Mouse (Mus musculus): ENCODE data around the gene Artn. TPM values are rescaled to one million over a fixed set of nuclear protein-coding genes. Genes with fewer than 3 reads are reported as not detected.

Artn gene
- polyA plus RNA-seq, 1 experiment from 2014 or later, result 2.4 TPM

GRCm38 (mm10) chr4:117886644-117887043 is 42.9 kb downstream of the Artn start:
- H3K27me3 ChIP-seq, result no peaks in the 10 kb centered on the region
- H3K4me1 ChIP-seq, result peaks cover 34% of the 10 kb centered on the region
- peaks cover 30% of the 10 kb centered on the region for H3K36me3 ChIP-seq
- peak overlapping the region; percentile 96 for H3K4me2 ChIP-seq (replicated peaks)
- H3K9me3 ChIP-seq, result no peaks in the 10 kb centered on the region
- H3K9ac ChIP-seq, result peak overlapping the region; percentile 80
- no peak for ATAC-seq (ENCODE audit: insufficient number of reproducible peaks, insufficient read depth, low FRiP score, low TSS enrichment)
- H3K4me3 ChIP-seq, result peak overlapping the region; percentile 90
- 5% methylated on average over 15 of the region's 24 CpGs for WGBS
- H3K27ac ChIP-seq, result no peak overlapping the region

- ATAC-seq (ENCODE audit: insufficient number of reproducible peaks, insufficient read depth, low FRiP score, low TSS enrichment), result no peak
- Histone ChIP-seq H3K4me1 (peaks cover 29% of the 10 kb centered on the region), H3K4me2 (replicated peaks) (peak overlapping the region; percentile 96), H3K27me3 (no peaks in the 10 kb centered on the region), H3K4me3 (peak overlapping the region; percentile 90), H3K27ac (no peak overlapping the region), H3K36me3 (peaks cover 30% of the 10 kb centered on the region), H3K9ac (peak overlapping the region; percentile 80; the same call in 1 of the 2 replicates), H3K9me3 (no peaks in the 10 kb centered on the region)
- 81% methylated on average over 9 of the region's 9 CpGs for WGBS
These were observed 43.6 kb downstream of the Artn start for GRCm38 (mm10) chr4:117885994-117886393.

GRCm38 (mm10) chr4:117885093-117885492 is 44.5 kb downstream of the Artn start:
- H3K4me1 ChIP-seq, result peaks cover 27% of the 10 kb centered on the region
- no peak for ATAC-seq (ENCODE audit: insufficient number of reproducible peaks, insufficient read depth, low FRiP score, low TSS enrichment)
- peaks cover 26% of the 10 kb centered on the region for H3K36me3 ChIP-seq
- no peak overlapping the region for H3K9ac ChIP-seq
- 95% methylated on average over 10 of the region's 10 CpGs for WGBS
- no peak overlapping the region for H3K27ac ChIP-seq
- no peaks in the 10 kb centered on the region for H3K9me3 ChIP-seq
- no peak overlapping the region for H3K4me3 ChIP-seq
- no peak overlapping the region for H3K4me2 ChIP-seq (replicated peaks)
- no peaks in the 10 kb centered on the region for H3K27me3 ChIP-seq

GRCm38 (mm10) chr4:117884146-117884545 is 45.4 kb downstream of the Artn start:
- H3K4me1 ChIP-seq, result peaks cover 27% of the 10 kb centered on the region
- peaks cover 24% of the 10 kb centered on the region for H3K36me3 ChIP-seq
- no peak overlapping the region for H3K27ac ChIP-seq
- ATAC-seq (ENCODE audit: insufficient number of reproducible peaks, insufficient read depth, low FRiP score, low TSS enrichment), result no peak
- peak overlapping the region; percentile 81; the same call in 1 of the 2 replicates for H3K4me3 ChIP-seq
- no peaks in the 10 kb centered on the region for H3K27me3 ChIP-seq
- WGBS, result 90% methylated on average over 1 of the region's 1 CpGs
- peak overlapping the region; percentile 76 for H3K4me2 ChIP-seq (replicated peaks)
- H3K9me3 ChIP-seq, result no peaks in the 10 kb centered on the region
- H3K9ac ChIP-seq, result no peak overlapping the region

- ATAC-seq (ENCODE audit: insufficient number of reproducible peaks, insufficient read depth, low FRiP score, low TSS enrichment), result peak; percentile 44
- peak within 1 kb of the TSS; percentile 81 for H3K27ac ChIP-seq
- under 1% methylated on average over 85 of the region's 103 CpGs for WGBS
These were observed 46.6 kb downstream of the Artn start, which contains the start of gene B4galt2 for GRCm38 (mm10) chr4:117882701-117883691. TSS of gene B4galt2 (minus strand) at chr4:117883487.

GRCm38 (mm10) chr4:117878703-117879102 is 50.9 kb downstream of the Artn start:
- ATAC-seq (ENCODE audit: insufficient number of reproducible peaks, insufficient read depth, low FRiP score, low TSS enrichment), result no peak
- Histone ChIP-seq H3K4me3 (no peak overlapping the region), H3K36me3 (peaks cover 44% of the 10 kb centered on the region), H3K4me2 (replicated peaks) (no peak overlapping the region), H3K9ac (no peak overlapping the region), H3K27ac (no peak overlapping the region), H3K9me3 (no peaks in the 10 kb centered on the region), H3K27me3 (no peaks in the 10 kb centered on the region), H3K4me1 (peaks cover 7% of the 10 kb centered on the region)
- 76% methylated on average over 5 of the region's 5 CpGs for WGBS

More at GRCm38 (mm10) chr4:117882701-117883691, 46.6 kb downstream of the Artn start, which contains the start of gene B4galt2:
- Histone ChIP-seq H3K36me3 (peaks cover 29% of the 10 kb centered on the region), H3K27me3 (no peaks in the 10 kb centered on the region), H3K4me1 (peaks cover 27% of the 10 kb centered on the region), H3K9me3 (no peaks in the 10 kb centered on the region), H3K4me2 (replicated peaks) (peak within 1 kb of the TSS; percentile 76), H3K4me3 (peak within 1 kb of the TSS; percentile 81), H3K9ac (peak within 1 kb of the TSS; percentile 88)

- H3K36me3 ChIP-seq, result peaks cover 48% of the 10 kb centered on the region
- H3K4me2 ChIP-seq (replicated peaks), result no peak overlapping the region
- WGBS, result 82% methylated on average over 10 of the region's 10 CpGs
- H3K27me3 ChIP-seq, result no peaks in the 10 kb centered on the region
- H3K4me1 ChIP-seq, result peaks cover 6% of the 10 kb centered on the region
- H3K27ac ChIP-seq, result no peak overlapping the region
- no peak for ATAC-seq (ENCODE audit: insufficient number of reproducible peaks, insufficient read depth, low FRiP score, low TSS enrichment)
- H3K9me3 ChIP-seq, result no peaks in the 10 kb centered on the region
- H3K9ac ChIP-seq, result no peak overlapping the region
- H3K4me3 ChIP-seq, result no peak overlapping the region
These were observed 51.3 kb downstream of the Artn start for GRCm38 (mm10) chr4:117878301-117878700.

Other genes with a start within 250 kb of the Artn start
- gene Dmap1, start 247.5 kb downstream of the Artn start, polyA plus RNA-seq (2016; fragmentation: Nextera tagmentation; extraction: Ambion mirVana), result 81.0 and 82.6 TPM in 2 replicates
- gene Gm12845, start 205.4 kb downstream of the Artn start, polyA plus RNA-seq (2016; fragmentation: Nextera tagmentation; extraction: Ambion mirVana), result not detected in 2 replicates
- gene Klf17, start 164.1 kb downstream of the Artn start, polyA plus RNA-seq (2016; fragmentation: Nextera tagmentation; extraction: Ambion mirVana), result not detected in 2 replicates
- 14.3 and 16.0 TPM in 2 replicates for gene Slc6a9, start 95.3 kb downstream of the Artn start, polyA plus RNA-seq (2016; fragmentation: Nextera tagmentation; extraction: Ambion mirVana)
- gene Ccdc24, start 57.2 kb downstream of the Artn start, polyA plus RNA-seq (2016; fragmentation: Nextera tagmentation; extraction: Ambion mirVana), result 1.8 and 2.3 TPM in 2 replicates
- gene B4galt2, start 46.3 kb downstream of the Artn start, polyA plus RNA-seq (2016; fragmentation: Nextera tagmentation; extraction: Ambion mirVana), result 42.8 and 43.1 TPM in 2 replicates
- 181 and 194 TPM in 2 replicates for gene Atp6v0b, start 42.4 kb downstream of the Artn start, polyA plus RNA-seq (2016; fragmentation: Nextera tagmentation; extraction: Ambion mirVana)
- gene Dph2, start 37.7 kb downstream of the Artn start, polyA plus RNA-seq (2016; fragmentation: Nextera tagmentation; extraction: Ambion mirVana), result 21.0 and 21.7 TPM in 2 replicates
- gene Ipo13, start 14.8 kb downstream of the Artn start, polyA plus RNA-seq (2016; fragmentation: Nextera tagmentation; extraction: Ambion mirVana), result 50.3 and 52.6 TPM in 2 replicates
- gene St3gal3, start 205.2 kb upstream of the Artn start, polyA plus RNA-seq (2016; fragmentation: Nextera tagmentation; extraction: Ambion mirVana), result 10.8 and 12.0 TPM in 2 replicates